Mouse (Mus musculus): Measurements from ENCODE around the gene Vcpkmt.
"Not testable (repeated sequence)": the region's sequence is repeated elsewhere in the genome, so short reads cannot be mapped to it uniquely, and the experiment has no call there.

- TF ChIP-seq POLR2A, EP300 (IDR thresholded peaks at IDR 0.05; ENCODE audit: insufficient read depth, low read depth, low read length): not testable (repeated sequence)
Measured at GRCm38 (mm10) chr12:69561006-69561405, 21.8 kb downstream of the Vcpkmt start.

Data from heart, adult 2 months (tissue).